ENCODE assay signal across 25 mouse cellular contexts in the genomic region with DNA sequence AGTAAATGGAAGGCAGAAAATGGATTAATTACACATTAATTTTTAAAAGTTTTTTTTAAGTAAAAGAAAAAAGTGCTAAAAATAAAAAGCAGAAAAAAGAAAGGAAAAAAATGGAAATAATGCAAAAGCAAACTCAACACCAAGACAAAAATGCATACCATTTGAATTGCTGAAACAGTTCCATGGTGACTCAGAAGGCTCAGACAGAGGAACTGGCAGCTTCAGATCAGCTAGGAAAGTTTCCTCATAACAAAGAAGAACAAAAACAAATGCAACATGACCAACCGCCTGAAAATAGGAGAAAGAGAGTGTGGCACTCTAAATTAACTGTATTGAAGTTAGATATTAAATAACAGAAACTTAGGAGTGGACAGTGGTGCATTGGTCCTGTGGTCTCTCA.
"Had no signal": no experiment of that assay in that cellular context is flagged by ENCODE, and none has a peak within 500 bp of the region (broad histone marks: within the 10 kb centered on the region; RNA-seq: fewer than 3 reads in every experiment).

No protein-coding gene starts in this region.

- H3K4me2 ChIP-seq: heart, embryonic 12.5 days; hindbrain, embryonic 13.5 days; hindbrain, embryonic 15.5 days; limb, embryonic 12.5 days; liver, embryonic 11.5 days; liver, embryonic 13.5 days; liver, embryonic 15.5 days had no signal

- DNase-seq: gastrocnemius, postnatal 10 days; gastrocnemius, postnatal 25 days; heart, adult 18-20 months; heart, postnatal 10 days; heart, postnatal 4 days; kidney, adult 18-20 months; kidney, adult 8-10 months; kidney, postnatal 14 days; kidney, postnatal 36 days; layer of hippocampus, adult 9-11 months; layer of hippocampus, postnatal 36 days; liver; liver, embryonic 13.5 days; liver, postnatal 0 days; lung, adult 2 months had no signal

- H3K4me1 ChIP-seq: heart, embryonic 10.5 days; heart, embryonic 12.5 days; hindbrain, embryonic 13.5 days; hindbrain, embryonic 15.5 days; limb, embryonic 12.5 days; liver, embryonic 13.5 days; liver, embryonic 15.5 days had no signal

- H3K27ac ChIP-seq: heart, embryonic 10.5 days; hindbrain, embryonic 13.5 days; hindbrain, embryonic 15.5 days; hindbrain, postnatal 0 days; limb, embryonic 10.5 days; limb, embryonic 12.5 days; liver, embryonic 13.5 days; liver, embryonic 15.5 days had no signal

- H3K36me3 ChIP-seq: heart, embryonic 10.5 days; heart, embryonic 12.5 days; hindbrain, embryonic 13.5 days; hindbrain, embryonic 15.5 days; limb, embryonic 10.5 days; limb, embryonic 12.5 days; liver, embryonic 13.5 days; liver, embryonic 15.5 days had no signal

- H3K9me3 ChIP-seq: heart, embryonic 10.5 days; heart, embryonic 12.5 days; hindbrain, embryonic 13.5 days; hindbrain, embryonic 15.5 days; limb, embryonic 10.5 days; limb, embryonic 12.5 days; liver, embryonic 13.5 days; liver, embryonic 15.5 days had no signal

- H3K4me3 ChIP-seq: heart, embryonic 10.5 days; heart, embryonic 12.5 days; hindbrain, embryonic 13.5 days; hindbrain, embryonic 15.5 days; limb, embryonic 10.5 days; limb, embryonic 12.5 days; liver, embryonic 13.5 days; liver, embryonic 15.5 days had no signal

- ATAC-seq: hindbrain, postnatal 0 days; intestine, postnatal 0 days; liver, postnatal 0 days had no signal

- H3K9ac ChIP-seq: heart, embryonic 12.5 days; hindbrain, embryonic 13.5 days; hindbrain, embryonic 15.5 days; limb, embryonic 12.5 days; liver, embryonic 13.5 days; liver, embryonic 15.5 days; liver, postnatal 0 days had no signal

- H3K27me3 ChIP-seq: heart, embryonic 12.5 days; hindbrain, embryonic 13.5 days; hindbrain, embryonic 15.5 days; limb, embryonic 12.5 days; liver, embryonic 13.5 days; liver, embryonic 15.5 days had no signal
